Mouse (Mus musculus): Measurements from ENCODE around the gene Med17. TPM values are rescaled to one million over a fixed set of nuclear protein-coding genes. Genes with fewer than 3 reads are reported as not detected.

The Med17 gene
- polyA plus RNA-seq, 1 experiment: 21.3 TPM

- H3K27ac ChIP-seq (ENCODE audit: insufficient read depth, low read depth, low read length): no peak overlapping the region
- no peak for TF ChIP-seq CTCF (conservative IDR thresholded peaks at IDR 0.05; ENCODE audit: insufficient read depth, insufficient read length, low read depth, low read length)
- no peak for TF ChIP-seq POLR2A (IDR thresholded peaks at IDR 0.05; ENCODE audit: low read depth, low read length)
- peaks cover 16% of the 10 kb centered on the region for H3K36me3 ChIP-seq (ENCODE audit: control insufficient read depth, insufficient read depth, low read length)
- H3K4me1 ChIP-seq (ENCODE audit: control insufficient read depth, insufficient read depth, low read length): no peaks in the 10 kb centered on the region
- WGBS: 69% methylated on average over 6 of the region's 6 CpGs
- H3K4me3 ChIP-seq (ENCODE audit: insufficient read depth, low read depth, low read length): no peak overlapping the region
- no peak for DNase-seq
- H3K27me3 ChIP-seq (replicated peaks; ENCODE audit: control insufficient read depth, insufficient read depth, low read length): no peaks in the 10 kb centered on the region
Measured at GRCm38 (mm10) chr9:15289251-15289650, 9.5 kb upstream of the Med17 start.

DNA sequence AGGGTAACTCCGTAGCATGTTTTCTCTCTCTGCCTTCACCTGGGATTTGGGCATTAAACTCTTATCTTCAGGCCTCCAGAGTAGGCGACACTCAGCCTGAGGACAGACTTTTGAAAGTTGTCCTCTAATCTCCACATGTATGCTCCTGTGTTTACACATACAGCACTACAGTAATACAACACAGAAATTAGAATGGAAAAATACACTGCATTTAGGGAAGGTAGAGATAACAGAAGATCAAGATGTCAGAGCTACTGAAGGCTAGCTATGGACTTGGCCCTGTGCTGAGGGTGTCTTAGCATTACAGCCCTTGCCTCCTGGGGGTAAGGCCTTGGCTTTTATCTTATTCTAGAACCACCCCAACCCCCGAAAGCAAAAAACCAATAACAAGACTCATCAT is 8.7 kb upstream of the Med17 start:
- Histone ChIP-seq H3K27ac (ENCODE audit: insufficient read depth, low read depth, low read length) (no peak overlapping the region), H3K4me1 (ENCODE audit: control insufficient read depth, insufficient read depth, low read length) (no peaks in the 10 kb centered on the region), H3K36me3 (ENCODE audit: control insufficient read depth, insufficient read depth, low read length) (peaks cover 13% of the 10 kb centered on the region), H3K27me3 (replicated peaks; ENCODE audit: control insufficient read depth, insufficient read depth, low read length) (no peaks in the 10 kb centered on the region), H3K4me3 (ENCODE audit: insufficient read depth, low read depth, low read length) (no peak overlapping the region)
- no peak for TF ChIP-seq POLR2A (IDR thresholded peaks at IDR 0.05; ENCODE audit: low read depth, low read length)
- TF ChIP-seq CTCF (conservative IDR thresholded peaks at IDR 0.05; ENCODE audit: insufficient read depth, insufficient read length, low read depth, low read length): no peak
- no peak for DNase-seq
- 92% methylated on average over 3 of the region's 3 CpGs for WGBS

DNA sequence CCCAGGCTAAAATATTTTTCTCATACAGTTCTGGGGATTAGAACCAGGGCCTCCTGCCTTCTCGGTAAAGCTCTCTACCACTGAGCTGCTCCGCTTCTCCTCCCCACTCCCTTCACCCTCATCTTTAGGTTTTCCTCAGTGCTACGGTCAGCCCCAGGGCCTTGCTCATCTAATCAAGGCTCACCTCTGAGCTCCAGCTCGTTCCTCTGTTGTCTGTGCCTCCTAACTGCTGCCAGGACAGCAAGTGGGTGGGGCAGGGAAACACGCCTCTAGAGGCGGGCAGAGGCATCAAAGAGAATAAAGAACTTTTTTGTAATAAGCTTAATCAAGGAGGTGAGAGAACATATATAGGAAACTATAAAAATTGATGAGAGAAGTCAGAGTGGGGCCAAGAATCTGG is 8.1 kb upstream of the Med17 start:
- no peak for TF ChIP-seq CTCF (conservative IDR thresholded peaks at IDR 0.05; ENCODE audit: insufficient read depth, insufficient read length, low read depth, low read length)
- TF ChIP-seq POLR2A (IDR thresholded peaks at IDR 0.05; ENCODE audit: low read depth, low read length): no peak
- DNase-seq: no peak
- no peaks in the 10 kb centered on the region for H3K27me3 ChIP-seq (replicated peaks; ENCODE audit: control insufficient read depth, insufficient read depth, low read length)
- 69% methylated on average over 6 of the region's 6 CpGs for WGBS
- H3K4me3 ChIP-seq (ENCODE audit: insufficient read depth, low read depth, low read length): no peak overlapping the region
- H3K4me1 ChIP-seq (ENCODE audit: control insufficient read depth, insufficient read depth, low read length): no peaks in the 10 kb centered on the region
- H3K36me3 ChIP-seq (ENCODE audit: control insufficient read depth, insufficient read depth, low read length): peaks cover 11% of the 10 kb centered on the region
- H3K27ac ChIP-seq (ENCODE audit: insufficient read depth, low read depth, low read length): no peak overlapping the region

DNA sequence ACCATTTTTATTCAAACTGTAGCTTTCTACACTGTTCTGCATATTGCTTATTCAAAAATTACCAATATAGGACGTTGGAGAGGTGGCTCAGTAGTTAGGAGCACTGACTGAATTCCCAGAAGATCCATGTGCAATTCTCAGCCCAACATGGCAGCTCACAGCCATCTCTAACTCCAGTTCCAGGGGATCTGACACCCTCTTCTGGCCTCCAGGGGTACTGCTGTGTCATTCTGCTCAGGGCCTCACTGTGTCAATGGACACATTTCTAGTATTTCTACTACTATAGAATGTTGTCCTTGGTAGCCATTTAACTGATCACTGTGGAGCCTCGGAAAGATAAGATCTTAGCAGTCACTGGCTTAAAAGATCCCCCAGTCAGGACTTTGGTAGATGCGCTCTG is 5.7 kb upstream of the Med17 start:
- peaks cover 4% of the 10 kb centered on the region; the same call in 1 of the 2 replicates for H3K4me1 ChIP-seq (ENCODE audit: control insufficient read depth, insufficient read depth, low read length)
- no peaks in the 10 kb centered on the region for H3K27me3 ChIP-seq (replicated peaks; ENCODE audit: control insufficient read depth, insufficient read depth, low read length)
- H3K36me3 ChIP-seq (ENCODE audit: control insufficient read depth, insufficient read depth, low read length): peaks cover 7% of the 10 kb centered on the region; the same call in 1 of the 2 replicates
- no peak overlapping the region for H3K4me3 ChIP-seq (ENCODE audit: insufficient read depth, low read depth, low read length)
- no peak overlapping the region for H3K27ac ChIP-seq (ENCODE audit: insufficient read depth, low read depth, low read length)
- 77% methylated on average over 3 of the region's 3 CpGs for WGBS
- TF ChIP-seq CTCF (conservative IDR thresholded peaks at IDR 0.05; ENCODE audit: insufficient read depth, insufficient read length, low read depth, low read length) (peak; percentile 52), POLR2A (IDR thresholded peaks at IDR 0.05; ENCODE audit: low read depth, low read length) (no peak)
- DNase-seq: peak; percentile 39

- H3K27ac ChIP-seq (ENCODE audit: insufficient read depth, low read depth, low read length): peak overlapping the region; percentile 42; the same call in 1 of the 2 replicates
- peak overlapping the region; percentile 99 for H3K4me3 ChIP-seq (ENCODE audit: insufficient read depth, low read depth, low read length)
- no peak for DNase-seq
- peaks cover 5% of the 10 kb centered on the region; the same call in 1 of the 2 replicates for H3K4me1 ChIP-seq (ENCODE audit: control insufficient read depth, insufficient read depth, low read length)
- H3K27me3 ChIP-seq (replicated peaks; ENCODE audit: control insufficient read depth, insufficient read depth, low read length): no peaks in the 10 kb centered on the region
- TF ChIP-seq POLR2A (IDR thresholded peaks at IDR 0.05; ENCODE audit: low read depth, low read length): no peak
- no peak for TF ChIP-seq CTCF (conservative IDR thresholded peaks at IDR 0.05; ENCODE audit: insufficient read depth, insufficient read length, low read depth, low read length)
- WGBS: 41% methylated on average over 5 of the region's 5 CpGs
- H3K36me3 ChIP-seq (ENCODE audit: control insufficient read depth, insufficient read depth, low read length): peaks cover 2% of the 10 kb centered on the region; the same call in 1 of the 2 replicates
Measured at GRCm38 (mm10) chr9:15280491-15280879, 754 bp upstream of the Med17 start.

- no peaks in the 10 kb centered on the region for H3K27me3 ChIP-seq (replicated peaks; ENCODE audit: control insufficient read depth, insufficient read depth, low read length)
- no peak for DNase-seq
- H3K27ac ChIP-seq (ENCODE audit: insufficient read depth, low read depth, low read length): peak overlapping the region; percentile 92
- H3K4me1 ChIP-seq (ENCODE audit: control insufficient read depth, insufficient read depth, low read length): peaks cover 5% of the 10 kb centered on the region; the same call in 1 of the 2 replicates
- 6% methylated on average over 19 of the region's 19 CpGs for WGBS
- peak overlapping the region; percentile 99 for H3K4me3 ChIP-seq (ENCODE audit: insufficient read depth, low read depth, low read length)
- peaks cover 4% of the 10 kb centered on the region; the same call in 1 of the 2 replicates for H3K36me3 ChIP-seq (ENCODE audit: control insufficient read depth, insufficient read depth, low read length)
- TF ChIP-seq CTCF (conservative IDR thresholded peaks at IDR 0.05; ENCODE audit: insufficient read depth, insufficient read length, low read depth, low read length) (no peak), POLR2A (IDR thresholded peaks at IDR 0.05; ENCODE audit: low read depth, low read length) (no peak)
Measured at GRCm38 (mm10) chr9:15279139-15279648, 537 bp downstream of the Med17 start.

GRCm38 (mm10) chr9:15278343-15278742 is 1.4 kb downstream of the Med17 start:
- peaks cover 4% of the 10 kb centered on the region; the same call in 1 of the 2 replicates for H3K36me3 ChIP-seq (ENCODE audit: control insufficient read depth, insufficient read depth, low read length)
- no peaks in the 10 kb centered on the region for H3K27me3 ChIP-seq (replicated peaks; ENCODE audit: control insufficient read depth, insufficient read depth, low read length)
- TF ChIP-seq CTCF (conservative IDR thresholded peaks at IDR 0.05; ENCODE audit: insufficient read depth, insufficient read length, low read depth, low read length) (no peak), POLR2A (IDR thresholded peaks at IDR 0.05; ENCODE audit: low read depth, low read length) (no peak)
- DNase-seq: no peak
- H3K4me1 ChIP-seq (ENCODE audit: control insufficient read depth, insufficient read depth, low read length): peaks cover 5% of the 10 kb centered on the region; the same call in 1 of the 2 replicates
- whole genome bisulfite sequencing: 80% methylated on average over 3 of the region's 3 CpGs
- no peak overlapping the region for H3K27ac ChIP-seq (ENCODE audit: insufficient read depth, low read depth, low read length)
- no peak overlapping the region for H3K4me3 ChIP-seq (ENCODE audit: insufficient read depth, low read depth, low read length)
